20 mouse cellular contexts compared by ENCODE assay signal in genomic region chr8:122274651-122275391, GRCm38 (mm10). TPM values are rescaled to one million over a fixed set of nuclear protein-coding genes. Genes with fewer than 3 reads are reported as not detected.
DNase-seq lines count a peak whose midpoint lies in the region; ATAC-seq and TF ChIP-seq lines count a peak whose summit lies in the region.
"Had no signal": no experiment of that assay in that cellular context is flagged by ENCODE, and none has a peak within 500 bp of the region (broad histone marks: within the 10 kb centered on the region; RNA-seq: fewer than 3 reads in every experiment).

No protein-coding gene starts in this region.

- no peaks in the 10 kb centered on the region for H3K9me3 ChIP-seq in heart, embryonic 10.5 days
- no peaks in the 10 kb centered on the region for H3K9me3 ChIP-seq in liver, embryonic 11.5 days (ENCODE audit: control insufficient read depth, low read length)
- no peaks in the 10 kb centered on the region for H3K9me3 ChIP-seq in liver, postnatal 0 days (ENCODE audit: low read length)
- H3K9me3 ChIP-seq in limb, embryonic 10.5 days (replicated peaks): no peaks in the 10 kb centered on the region
- H3K9me3 ChIP-seq: midbrain, embryonic 13.5 days had no signal

- 65% methylated on average over 11 of the region's 11 CpGs for WGBS in heart, embryonic 10.5 days
- 63% methylated on average over 11 of the region's 11 CpGs for WGBS in liver, embryonic 11.5 days
- WGBS in liver, postnatal 0 days (ENCODE audit: insufficient replicate concordance): 60% methylated on average over 11 of the region's 11 CpGs
- 86% methylated on average over 11 of the region's 11 CpGs for WGBS in limb, embryonic 10.5 days
- WGBS in cerebellum, adult 2 months: 71% methylated on average over 11 of the region's 11 CpGs

- no peak for TF ChIP-seq EP300 in liver, postnatal 0 days (IDR thresholded peaks at IDR 0.05; ENCODE audit: low read depth)

- peak overlapping the region; percentile 13; the same call in 1 of the 2 replicates for H3K9ac ChIP-seq in liver, embryonic 11.5 days (ENCODE audit: low read depth, low read length)
- no peak overlapping the region for H3K9ac ChIP-seq in liver, postnatal 0 days (replicated peaks)
- H3K9ac ChIP-seq: midbrain, embryonic 13.5 days had no signal

- no peak overlapping the region for H3K4me3 ChIP-seq in heart, embryonic 10.5 days
- H3K4me3 ChIP-seq in liver, embryonic 11.5 days (ENCODE audit: low read depth, low read length): no peak overlapping the region
- no peak overlapping the region for H3K4me3 ChIP-seq in liver, postnatal 0 days (ENCODE audit: low read depth, low read length)
- no peak overlapping the region for H3K4me3 ChIP-seq in limb, embryonic 10.5 days
- H3K4me3 ChIP-seq in cerebellum, adult 2 months (replicated peaks; ENCODE audit: insufficient read depth, low read depth, low read length): no peak overlapping the region
- H3K4me3 ChIP-seq: erythroblast, embryonic 14.5 days; layer of hippocampus, adult 2 months; midbrain, embryonic 13.5 days had no signal

- no peaks in the 10 kb centered on the region for H3K36me3 ChIP-seq in heart, embryonic 10.5 days
- no peaks in the 10 kb centered on the region for H3K36me3 ChIP-seq in liver, embryonic 11.5 days (ENCODE audit: control insufficient read depth, insufficient read depth, low read length)
- H3K36me3 ChIP-seq in liver, postnatal 0 days (replicated peaks; ENCODE audit: insufficient read depth, low read length): no peaks in the 10 kb centered on the region
- H3K36me3 ChIP-seq in limb, embryonic 10.5 days: no peaks in the 10 kb centered on the region
- H3K36me3 ChIP-seq: midbrain, embryonic 13.5 days had no signal

- peak overlapping the region; percentile 13; the same call in 1 of the 2 replicates for H3K4me2 ChIP-seq in liver, embryonic 11.5 days
- no peak overlapping the region for H3K4me2 ChIP-seq in liver, postnatal 0 days (ENCODE audit: low read depth, low read length)
- H3K4me2 ChIP-seq: midbrain, embryonic 13.5 days had no signal

- no peak for TF ChIP-seq POLR2A in cerebellum, adult 2 months (IDR thresholded peaks at IDR 0.05; ENCODE audit: borderline replicate concordance, insufficient read depth, low read length)

- peak overlapping the region; percentile 31; the same call in 1 of the 2 replicates for H3K27ac ChIP-seq in heart, embryonic 10.5 days
- 0 out of 2 replicates have a peak overlapping the region, but pooled peaks have one; percentile 8 for H3K27ac ChIP-seq in liver, embryonic 11.5 days (ENCODE audit: low read depth, low read length)
- no peak overlapping the region for H3K27ac ChIP-seq in liver, postnatal 0 days (ENCODE audit: low read depth)
- 0 out of 2 replicates have a peak overlapping the region, but pooled peaks have one; percentile 8 for H3K27ac ChIP-seq in limb, embryonic 10.5 days
- H3K27ac ChIP-seq in cerebellum, adult 2 months (ENCODE audit: insufficient read depth, low read length): no peak overlapping the region
- H3K27ac ChIP-seq: kidney, postnatal 0 days; layer of hippocampus, adult 2 months; midbrain, embryonic 13.5 days had no signal

- no peak for DNase-seq in heart, embryonic 10.5 days (ENCODE audit: low spot score)
- DNase-seq in heart, adult 9 months (ENCODE audit: low spot score in 2 of 2): no peak
- DNase-seq in liver, embryonic 11.5 days (ENCODE audit: low spot score): no peak
- DNase-seq in liver, postnatal 0 days: no peak
- no peak for DNase-seq in limb, embryonic 10.5 days (ENCODE audit: low spot score)
- DNase-seq in thymus, postnatal 36 days: no peak
- DNase-seq in cerebellum, adult 2 months: no peak
- DNase-seq: cerebellum, adult 9-10 months; gastrocnemius, postnatal 36 days; heart, postnatal 36 days; left cerebral cortex, postnatal 4 days; lung, adult 2 months; retina, postnatal 1 day had no signal

- TF ChIP-seq CTCF in liver, postnatal 0 days (IDR thresholded peaks at IDR 0.05; ENCODE audit: low read depth): no peak
- TF ChIP-seq CTCF in cerebellum, adult 2 months (IDR thresholded peaks at IDR 0.05; ENCODE audit: borderline replicate concordance, insufficient read depth, low read depth, low read length): no peak

- ATAC-seq in liver, embryonic 11.5 days (replicated peaks; ENCODE audit: low FRiP score): no peak
- no peak; the same call in 1 of the 2 replicates for ATAC-seq in liver, postnatal 0 days
- ATAC-seq: forebrain, embryonic 14.5 days; hindbrain, embryonic 16.5 days; intestine, postnatal 0 days; midbrain, embryonic 13.5 days had no signal

- H3K27me3 ChIP-seq in heart, embryonic 10.5 days (ENCODE audit: insufficient read depth, poor library complexity, severe bottlenecking): peaks cover 34% of the 10 kb centered on the region
- peaks cover 13% of the 10 kb centered on the region for H3K27me3 ChIP-seq in liver, embryonic 11.5 days (replicated peaks; ENCODE audit: control insufficient read depth, insufficient read depth, low read length)
- peaks cover 6% of the 10 kb centered on the region for H3K27me3 ChIP-seq in liver, postnatal 0 days (ENCODE audit: insufficient read depth, low read length)
- peaks cover 37% of the 10 kb centered on the region for H3K27me3 ChIP-seq in limb, embryonic 10.5 days (ENCODE audit: low read depth, poor library complexity, severe bottlenecking)
- H3K27me3 ChIP-seq in cerebellum, adult 2 months (ENCODE audit: control insufficient read depth, insufficient read depth, low read length): no peaks in the 10 kb centered on the region

- peaks cover 42% of the 10 kb centered on the region for H3K4me1 ChIP-seq in heart, embryonic 10.5 days
- peaks cover 45% of the 10 kb centered on the region for H3K4me1 ChIP-seq in liver, embryonic 11.5 days (replicated peaks; ENCODE audit: control insufficient read depth, insufficient read depth, low read length)
- peaks cover 35% of the 10 kb centered on the region for H3K4me1 ChIP-seq in liver, postnatal 0 days (ENCODE audit: insufficient read depth)
- H3K4me1 ChIP-seq in limb, embryonic 10.5 days: peaks cover 38% of the 10 kb centered on the region
- H3K4me1 ChIP-seq in cerebellum, adult 2 months (ENCODE audit: control insufficient read depth, insufficient read depth, low read length): no peaks in the 10 kb centered on the region

RNA-seq across cellular contexts. Expression of gene Zfpm1, which starts 7.1 kb away (rescaled TPM):
- 5.7 and 12.8 TPM in 2 replicates for polyA plus RNA-seq in heart, embryonic 10.5 days (2016; fragmentation: Nextera tagmentation; extraction: Ambion mirVana)
- polyA plus RNA-seq in liver, embryonic 11.5 days (2014; fragmentation: Nextera tagmentation; extraction: Ambion mirVana): 22.7 and 26.5 TPM in 2 replicates
- 5.7 and 6.9 TPM in 2 replicates for polyA plus RNA-seq in liver, postnatal 0 days (2015; fragmentation: Nextera tagmentation; extraction: Ambion mirVana)
- 1.3 and 1.5 TPM in 2 replicates for polyA plus RNA-seq in limb, embryonic 10.5 days (2016; fragmentation: Nextera tagmentation; extraction: Ambion mirVana)
- polyA plus RNA-seq in cerebellum, adult 2 months (2012; rRNA removed): 19.6 and 20.1 TPM in 2 replicates

Comparison
In these comparisons a context has a peak if more than half of its experiments do, and no peak if none do; other contexts are left out.
1. H3K27ac ChIP-seq: peak in heart, embryonic 10.5 days (single experiment), liver, embryonic 11.5 days (single experiment) and limb, embryonic 10.5 days (single experiment); none in liver, postnatal 0 days (single experiment) and cerebellum, adult 2 months (single experiment).